Mouse (Mus musculus) forebrain, postnatal 0 days (tissue): ENCODE measurements around the gene Cntfr. TPM values are rescaled to one million over a fixed set of nuclear protein-coding genes. Genes with fewer than 3 reads are reported as not detected.

Source experiments
- ATAC-seq: fragments of 200-750 bp; cut with Nextera tagmentation; 2 replicates; pipeline ENCODE4 v1.8.0; 2017; ENCODE audit warnings: mild to moderate bottlenecking, moderate library complexity
- DNase-seq: peaks from one replicate; pipeline ENCODE4 v3.0.0-alpha.2; 2015
- H3K27ac ChIP-seq: fragments of 300-500 bp; sonication (generic); 2 replicates; pipeline ENCODE4 v1.5.1; 2014; ENCODE audit warnings: low read depth, mild to moderate bottlenecking, antibody characterized with exemption, low read length, moderate library complexity, mixed read lengths
- H3K27me3 ChIP-seq: fragments of 300-500 bp; sonication (generic); 2 replicates; pipeline ENCODE4 v1.6.1; 2014; ENCODE audit warnings: mild to moderate bottlenecking, low read length, mixed read lengths; ENCODE audit not compliant: insufficient read depth
- H3K36me3 ChIP-seq: fragments of 300-500 bp; sonication (generic); 2 replicates; pipeline ENCODE4 v1.6.1; 2014; ENCODE audit warnings: mild to moderate bottlenecking, moderate library complexity; ENCODE audit not compliant: insufficient read depth
- H3K4me1 ChIP-seq: fragments of 300-500 bp; sonication (generic); 2 replicates; pipeline ENCODE4 v1.6.1; 2014; ENCODE audit warnings: antibody characterized with exemption; ENCODE audit not compliant: insufficient read depth
- H3K4me2 ChIP-seq: fragments of 300-500 bp; sonication (generic); 2 replicates; pipeline ENCODE4 v1.6.1; 2014; ENCODE audit warnings: low read depth, mild to moderate bottlenecking, moderate library complexity
- H3K4me3 ChIP-seq: fragments of 300-500 bp; sonication (generic); 2 replicates; pipeline ENCODE4 v1.5.1; 2014; ENCODE audit warnings: low read depth, low read length, mixed read lengths
- H3K9ac ChIP-seq: fragments of 300-500 bp; sonication (generic); 2 replicates; pipeline ENCODE4 v1.6.1; 2014; ENCODE audit warnings: mild to moderate bottlenecking
- H3K9me3 ChIP-seq: fragments of 300-500 bp; sonication (generic); 2 replicates; pipeline ENCODE4 v1.6.1; 2016; ENCODE audit warnings: low read length
- CTCF ChIP-seq: sonication (generic); IDR thresholded peaks from 2 replicates; pipeline ENCODE4 v1.5.1; 2016; ENCODE audit warnings: antibody characterized with exemption, control low read depth, low read depth
- WGBS: fragments of 180-500 bp; shearing (Covaris S2); extraction: QIAGEN DNeasy Blood & Tissue Kit; methylation state at CpG from one replicate; pipeline ENCODE4 v1.1.7; 2014; 5-methylcytosine and 5-hydroxymethylcytosine counted together
- polyA plus RNA-seq: library from polyadenylated mRNA; unstranded; fragments of >200 nt; fragmentation: Nextera tagmentation; extraction: Ambion mirVana; gene quantifications from 2 replicates; pipeline ENCODE4 v1.2.1, GENCODE M21; 2015
- total RNA-seq: library from RNA; depleted of rRNA; stranded (reverse); fragments of >200 nt; gene quantifications from 2 replicates; pipeline ENCODE4 v1.2.3, GENCODE M21; 2014

The Cntfr gene
- total and polyA plus RNA-seq, 2 experiments from 2014 or later, result 14.2 to 25.9 TPM

DNA sequence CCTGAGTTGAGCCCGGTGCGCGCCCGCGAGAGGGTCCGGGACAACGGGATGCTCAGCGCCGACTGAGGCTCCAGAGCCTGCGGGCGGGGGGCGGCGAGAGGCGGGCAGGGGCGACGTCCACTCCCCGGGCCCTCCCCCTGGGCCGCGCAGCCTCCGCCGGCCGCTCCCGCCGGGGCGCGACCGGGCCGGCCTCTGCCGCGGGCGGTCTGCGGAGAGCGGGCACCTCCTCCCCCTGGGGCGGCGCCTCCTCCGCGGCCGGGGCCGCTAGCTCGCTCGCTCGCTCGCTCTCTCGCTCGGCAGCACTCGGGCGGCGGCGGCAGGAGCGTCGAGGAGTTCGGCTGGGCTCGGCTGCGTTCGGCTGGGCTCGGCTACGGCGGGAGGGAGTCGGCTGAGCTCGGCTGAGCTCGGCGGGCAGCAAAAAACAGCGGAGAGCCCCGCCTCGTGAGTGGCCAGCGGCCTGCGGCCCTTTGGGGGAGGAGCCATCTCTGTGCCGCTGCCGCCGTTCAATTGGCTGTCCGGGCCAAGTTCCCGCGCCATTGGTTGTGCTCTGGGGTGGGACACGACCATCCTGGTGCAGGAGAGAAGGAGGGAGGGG, 56.9 kb downstream of the Cntfr start, which contains the start of gene Enho:
Enho (minus strand) TSS at position 412 of the 595 bp plus-strand sequence.
- Histone ChIP-seq H3K9me3 (no peaks in the 10 kb centered on the region), H3K27ac (peak within 1 kb of the TSS; percentile 75), H3K27me3 (no peaks in the 10 kb centered on the region), H3K4me1 (peaks cover 12% of the 10 kb centered on the region), H3K36me3 (no peaks in the 10 kb centered on the region; the same call in 1 of the 2 replicates), H3K4me2 (peak within 1 kb of the TSS; percentile 73), H3K9ac (peak within 1 kb of the TSS; percentile 77), H3K4me3 (peak within 1 kb of the TSS; percentile 57)
- DNase-seq (peak; percentile 95), ATAC-seq (peak; percentile 92)
- no peak for TF ChIP-seq CTCF
- 2% methylated on average over 44 of the region's 74 CpGs for WGBS

DNA sequence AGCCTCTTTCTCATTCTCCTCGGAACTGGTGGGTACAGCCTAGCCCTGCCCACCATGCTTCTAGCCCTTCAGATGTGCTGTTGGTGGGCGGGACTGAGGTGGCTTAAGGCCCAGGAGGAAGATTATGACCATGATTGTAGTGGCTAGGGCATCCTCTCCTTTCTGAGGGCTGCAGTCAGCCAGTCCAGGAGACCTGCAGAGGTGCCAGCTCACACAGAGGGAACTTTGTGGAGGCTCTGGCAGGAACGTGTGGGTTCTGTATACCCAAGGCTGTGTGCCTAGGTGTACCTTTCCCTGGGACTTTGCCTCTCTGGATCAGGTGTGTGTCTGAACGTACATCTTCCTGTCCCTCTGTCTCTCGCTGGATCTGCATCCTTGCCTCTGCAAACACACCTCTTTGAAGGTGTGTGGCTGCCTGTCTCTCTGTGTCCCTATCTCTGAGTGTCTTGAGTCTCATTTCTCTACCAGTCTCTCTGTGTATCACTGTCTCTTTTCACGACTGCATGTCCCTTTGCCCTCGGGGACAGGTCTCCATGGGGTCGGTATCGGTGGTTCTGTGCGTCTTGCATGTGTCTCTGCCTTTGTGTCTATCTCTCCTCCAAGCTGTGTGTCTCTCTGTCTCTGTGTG, 57.6 kb downstream of the Cntfr start:
- no peak for TF ChIP-seq CTCF
- Histone ChIP-seq H3K27me3 (no peaks in the 10 kb centered on the region), H3K9ac (peak overlapping the region; percentile 77), H3K4me2 (peak overlapping the region; percentile 73), H3K9me3 (no peaks in the 10 kb centered on the region), H3K27ac (peak overlapping the region; percentile 75), H3K4me3 (peak overlapping the region; percentile 57), H3K4me1 (peaks cover 12% of the 10 kb centered on the region), H3K36me3 (no peaks in the 10 kb centered on the region; the same call in 1 of the 2 replicates)
- DNase-seq, result peak; percentile 60
- 0 out of 2 replicates have a peak, but pooled peaks have one; percentile 7 for ATAC-seq
- 6% methylated on average over 10 of the region's 10 CpGs for WGBS

DNA sequence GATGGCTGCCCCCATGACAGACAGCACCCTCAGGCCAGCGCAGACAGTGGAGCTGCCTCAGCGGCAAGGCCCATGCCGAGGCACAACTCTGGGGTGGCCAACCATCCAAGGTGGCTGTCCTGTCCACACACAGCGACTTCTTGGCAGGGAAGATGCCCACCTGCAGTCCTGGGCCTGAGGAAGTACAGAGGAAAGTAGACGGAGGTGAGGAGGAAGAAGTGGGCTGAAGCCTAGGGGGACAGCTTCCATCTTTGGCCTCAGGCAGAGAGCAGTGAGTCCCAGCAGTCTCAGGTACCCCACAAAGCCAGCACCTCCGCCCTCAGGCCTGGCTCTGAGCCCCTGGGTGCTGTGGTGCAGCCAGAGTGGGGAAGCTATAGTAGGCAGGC, 58.1 kb downstream of the Cntfr start:
- Histone ChIP-seq H3K27me3 (no peaks in the 10 kb centered on the region), H3K4me3 (peak overlapping the region; percentile 57), H3K4me2 (peak overlapping the region; percentile 73), H3K27ac (0 out of 2 replicates have a peak overlapping the region, but pooled peaks have one; percentile 75), H3K9me3 (no peaks in the 10 kb centered on the region), H3K9ac (peak overlapping the region; percentile 77), H3K36me3 (no peaks in the 10 kb centered on the region; the same call in 1 of the 2 replicates), H3K4me1 (peaks cover 12% of the 10 kb centered on the region)
- ATAC-seq (no peak), DNase-seq (no peak)
- WGBS, result 80% methylated on average over 6 of the region's 6 CpGs
- no peak for TF ChIP-seq CTCF

DNA sequence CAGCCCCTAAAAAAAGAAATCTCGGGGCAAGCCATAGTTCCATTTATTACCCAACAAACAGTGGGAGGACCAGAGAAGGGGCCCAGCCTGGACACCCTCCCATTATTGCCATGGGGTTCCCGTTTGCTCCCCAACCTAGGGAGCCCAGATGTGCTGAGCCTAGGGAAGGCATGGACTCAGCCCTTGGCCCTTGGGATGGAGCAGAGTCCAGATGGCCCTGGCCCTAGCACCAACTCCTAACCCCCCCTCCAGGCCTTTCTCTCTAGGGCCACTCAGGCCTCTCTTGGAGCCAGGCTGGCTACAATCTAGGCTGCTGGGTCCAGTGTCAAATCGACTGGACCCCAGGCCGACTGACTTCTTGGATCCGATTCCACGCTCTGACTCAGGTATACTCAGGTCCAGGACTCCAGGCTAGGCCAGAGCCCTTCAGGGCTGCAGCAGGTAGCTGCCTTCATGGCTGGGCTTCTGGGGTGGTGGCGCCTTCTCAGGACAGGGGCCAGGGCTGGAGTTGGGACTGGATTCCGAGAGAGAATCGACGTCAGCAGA, 58.6 kb downstream of the Cntfr start:
- 91% methylated on average over 10 of the region's 10 CpGs for WGBS
- no peaks in the 10 kb centered on the region for H3K9me3 ChIP-seq

DNA sequence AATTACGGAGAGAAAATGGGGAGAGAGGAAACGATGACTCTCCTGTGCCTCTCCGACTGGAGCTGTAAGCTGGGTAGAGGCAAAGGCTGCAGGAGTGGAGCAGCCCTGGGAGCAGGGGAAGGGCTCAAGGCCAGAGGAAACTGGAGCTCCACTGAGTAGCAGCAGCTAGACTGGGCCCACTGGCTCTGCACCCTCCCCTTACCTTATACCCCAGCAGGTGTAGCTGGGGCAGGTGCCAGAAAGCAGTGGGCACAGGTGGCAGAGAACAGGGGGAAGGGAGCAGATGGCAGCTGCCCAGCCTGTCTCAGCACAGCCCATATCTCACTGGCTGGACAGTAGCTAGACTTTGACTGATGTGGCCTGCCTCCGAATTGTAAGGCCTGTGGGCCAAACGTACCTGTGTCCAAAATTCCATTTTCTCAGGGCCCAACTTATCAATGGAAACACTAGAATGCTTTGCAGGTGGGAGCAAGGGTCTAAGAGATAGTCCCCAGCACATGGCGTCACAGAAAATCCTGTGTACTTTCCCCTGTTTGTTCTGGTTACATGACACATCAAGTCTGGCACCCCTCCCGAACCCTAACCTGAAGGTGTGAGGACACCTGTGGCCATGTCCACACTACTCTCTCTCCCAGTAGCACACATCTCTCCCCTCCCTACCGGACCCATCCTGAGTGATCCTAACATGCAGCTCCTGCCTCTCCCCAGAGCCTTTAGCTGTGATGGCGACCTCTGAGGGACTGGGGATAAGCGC, 59.8 kb downstream of the Cntfr start:
- no peak overlapping the region for H3K9ac ChIP-seq
- no peaks in the 10 kb centered on the region; the same call in 1 of the 2 replicates for H3K36me3 ChIP-seq
- no peak overlapping the region for H3K4me2 ChIP-seq
- H3K27ac ChIP-seq, result no peak overlapping the region
- DNase-seq, result no peak
- H3K4me3 ChIP-seq, result no peak overlapping the region
- no peaks in the 10 kb centered on the region for H3K9me3 ChIP-seq
- TF ChIP-seq CTCF, result no peak
- 81% methylated on average over 10 of the region's 10 CpGs for WGBS
- H3K27me3 ChIP-seq, result no peaks in the 10 kb centered on the region
- ATAC-seq, result no peak
- peaks cover 12% of the 10 kb centered on the region for H3K4me1 ChIP-seq

More for the DNA sequence above, 58.6 kb downstream of the Cntfr start:
- no peak overlapping the region for H3K27ac ChIP-seq
- H3K9ac ChIP-seq, result peak overlapping the region; percentile 77
- H3K4me3 ChIP-seq, result peak overlapping the region; percentile 57; the same call in 1 of the 2 replicates
- no peak for TF ChIP-seq CTCF
- no peak for ATAC-seq
- no peaks in the 10 kb centered on the region for H3K27me3 ChIP-seq
- no peak for DNase-seq
- peaks cover 12% of the 10 kb centered on the region for H3K4me1 ChIP-seq
- H3K36me3 ChIP-seq, result no peaks in the 10 kb centered on the region; the same call in 1 of the 2 replicates
- H3K4me2 ChIP-seq, result peak overlapping the region; percentile 73

DNA sequence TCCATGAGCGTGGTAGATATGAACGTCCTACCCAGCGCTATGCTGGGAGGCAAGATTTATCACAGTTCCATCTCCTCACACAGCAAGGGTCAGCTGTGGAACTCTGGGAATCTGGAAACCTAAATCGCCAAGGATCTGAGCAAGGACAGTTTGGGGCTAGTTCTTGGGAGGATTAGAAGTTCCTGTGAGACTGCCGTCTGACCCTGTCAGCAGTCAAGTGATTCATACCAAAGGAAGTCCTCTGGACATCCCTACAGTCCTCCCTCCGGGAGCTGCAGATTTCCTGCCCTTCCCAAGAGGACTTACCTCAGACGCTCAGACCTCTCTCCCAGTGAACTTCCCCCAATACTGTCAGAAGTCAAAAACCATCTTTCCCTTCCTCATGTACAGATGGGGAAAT, 60.5 kb downstream of the Cntfr start:
- 76% methylated on average over 7 of the region's 7 CpGs for WGBS
- H3K27ac ChIP-seq, result no peak overlapping the region

More for the DNA sequence above, 60.5 kb downstream of the Cntfr start:
- Histone ChIP-seq H3K27me3 (no peaks in the 10 kb centered on the region), H3K9ac (no peak overlapping the region), H3K9me3 (no peaks in the 10 kb centered on the region), H3K4me3 (no peak overlapping the region), H3K4me2 (no peak overlapping the region), H3K36me3 (no peaks in the 10 kb centered on the region; the same call in 1 of the 2 replicates), H3K4me1 (peaks cover 15% of the 10 kb centered on the region)
- TF ChIP-seq CTCF, result no peak
- ATAC-seq (no peak), DNase-seq (no peak)
